Mouse (Mus musculus) urinary bladder, postnatal 36 days (tissue): Measurements from ENCODE around the gene Wfdc12.
"Not testable (repeated sequence)": the region's sequence is repeated elsewhere in the genome, so short reads cannot be mapped to it uniquely, and the experiment has no call there.

ENCODE experiments used
- DNase-seq, 2 experiments: peaks; one replicate each; pipeline ENCODE4 v3.0.0; 2022; ENCODE audit warnings: low spot score in 2 of 2, mixed read lengths in 1 of 2

Gene Wfdc12

GRCm38 (mm10) chr2:164190576-164190975 is at the start of gene Wfdc12:
Gene Wfdc12, minus strand, starts transcription at chr2:164190608.
- DNase-seq, result no peak

- DNase-seq, result no peak
These were observed 48.0 kb upstream of the Wfdc12 start, which contains the start of gene Svs2 for GRCm38 (mm10) chr2:164238366-164238765. Gene Svs2, minus strand, starts transcription at chr2:164238466.

- DNase-seq, result no peak
These were observed 42.3 kb upstream of the Wfdc12 start for GRCm38 (mm10) chr2:164232671-164233070.

- no peak for DNase-seq
These were observed 38.1 kb upstream of the Wfdc12 start for GRCm38 (mm10) chr2:164228361-164229070.

- DNase-seq, result no peak
These were observed 31.1 kb upstream of the Wfdc12 start, which contains the start of gene Wfdc15b for GRCm38 (mm10) chr2:164221522-164221921. Gene Wfdc15b, minus strand, starts transcription at chr2:164221660.

GRCm38 (mm10) chr2:164219295-164219694 is 28.9 kb upstream of the Wfdc12 start:
- no peak for DNase-seq

GRCm38 (mm10) chr2:164212711-164213110 is 22.3 kb upstream of the Wfdc12 start:
- DNase-seq, result no peak

- DNase-seq, result no peak
These were observed 20.5 kb upstream of the Wfdc12 start for GRCm38 (mm10) chr2:164210892-164211291.

- no peak for DNase-seq
These were observed 16.3 kb upstream of the Wfdc12 start for GRCm38 (mm10) chr2:164206676-164207075.

- not testable (repeated sequence) for DNase-seq
These were observed 15.6 kb upstream of the Wfdc12 start for GRCm38 (mm10) chr2:164206011-164206410.

- DNase-seq, result no peak
These were observed 9.4 kb upstream of the Wfdc12 start, which contains the start of gene Wfdc15a for GRCm38 (mm10) chr2:164199626-164200327. Gene Wfdc15a, minus strand, starts transcription at chr2:164200130.

- DNase-seq, result no peak
These were observed 6.2 kb upstream of the Wfdc12 start for GRCm38 (mm10) chr2:164196700-164196990.

- DNase-seq, result no peak
These were observed 5.7 kb upstream of the Wfdc12 start for GRCm38 (mm10) chr2:164195971-164196699.

GRCm38 (mm10) chr2:164194959-164195630 is 4.7 kb upstream of the Wfdc12 start:
- no peak for DNase-seq

- no peak for DNase-seq
These were observed 1.9 kb upstream of the Wfdc12 start for GRCm38 (mm10) chr2:164192279-164192678.

- DNase-seq, result no peak
These were observed 1.7 kb downstream of the Wfdc12 start for GRCm38 (mm10) chr2:164188722-164189121.

- DNase-seq, result no peak
These were observed 6.2 kb downstream of the Wfdc12 start for GRCm38 (mm10) chr2:164184145-164184719.

- DNase-seq, result no peak
These were observed 7.1 kb downstream of the Wfdc12 start for GRCm38 (mm10) chr2:164183340-164183739.

- no peak for DNase-seq
These were observed 7.6 kb downstream of the Wfdc12 start, which contains the start of gene Wfdc5 for GRCm38 (mm10) chr2:164182692-164183255. Gene Wfdc5, minus strand, starts transcription at chr2:164182742.

- no peak for DNase-seq
These were observed 9.6 kb downstream of the Wfdc12 start for GRCm38 (mm10) chr2:164180770-164181169.

GRCm38 (mm10) chr2:164180124-164180523 is 10.3 kb downstream of the Wfdc12 start:
- DNase-seq, result no peak
